Mouse (Mus musculus): ENCODE measurements around the gene Zswim1. TPM values are rescaled to one million over a fixed set of nuclear protein-coding genes. Genes with fewer than 3 reads are reported as not detected.
A peak's percentile ranks its signal among the peaks of the same experiment; 100 is the strongest.
"Not testable (repeated sequence)": the region's sequence is repeated elsewhere in the genome, so short reads cannot be mapped to it uniquely, and the experiment has no call there.

The Zswim1 gene
- polyA plus RNA-seq, 1 experiment from 2014 or later: 29.2 TPM

DNA sequence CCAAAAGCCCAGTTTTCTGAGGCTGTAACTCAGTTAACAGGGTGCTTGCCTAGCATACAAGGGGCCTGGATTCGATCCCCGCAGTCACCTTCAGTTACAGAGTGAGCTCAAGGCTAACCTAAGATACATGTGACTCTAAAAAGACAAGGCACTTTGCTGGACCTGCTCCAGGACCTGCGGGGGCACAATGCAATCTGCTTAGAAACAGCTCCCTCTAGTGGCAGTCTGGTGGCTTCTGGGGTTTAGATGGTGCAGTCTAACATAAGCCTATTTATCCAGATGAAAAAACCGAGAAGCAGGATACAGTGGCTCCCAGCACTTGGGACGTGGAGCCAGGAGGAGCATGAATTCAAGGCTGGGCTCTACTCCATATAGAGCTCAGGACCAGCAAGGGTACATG is 28.2 kb upstream of the Zswim1 start:
- Histone ChIP-seq H3K4me2 (no peak overlapping the region), H3K9ac (no peak overlapping the region), H3K27me3 (no peaks in the 10 kb centered on the region), H3K4me1 (replicated peaks) (no peaks in the 10 kb centered on the region), H3K27ac (replicated peaks) (no peak overlapping the region), H3K4me3 (no peak overlapping the region), H3K36me3 (peaks cover 20% of the 10 kb centered on the region), H3K9me3 (no peaks in the 10 kb centered on the region)
- ATAC-seq (ENCODE audit: low FRiP score, low read depth): peak; percentile 61
- 32% methylated on average over 5 of the region's 5 CpGs for WGBS

DNA sequence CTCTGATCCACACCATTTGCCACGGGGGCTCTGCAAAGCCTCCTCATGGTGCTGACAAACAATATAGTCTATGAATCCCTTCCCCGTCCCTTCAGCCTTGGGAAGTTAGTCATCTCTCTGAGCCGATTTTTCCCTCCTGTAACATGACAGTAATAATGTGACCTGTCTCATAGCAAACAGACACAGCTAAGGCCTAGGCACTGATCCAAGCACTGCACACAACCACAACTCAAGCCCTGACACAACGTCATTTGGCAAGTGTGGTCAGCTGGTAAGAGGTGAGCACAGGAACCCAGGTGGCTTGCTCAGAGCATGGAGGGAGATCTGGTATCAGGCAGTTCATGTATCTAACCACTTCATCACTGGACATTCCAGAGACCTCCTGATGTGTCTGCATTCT is 26.6 kb upstream of the Zswim1 start:
- no peak overlapping the region for H3K27ac ChIP-seq (replicated peaks)
- H3K4me3 ChIP-seq: no peak overlapping the region
- H3K9me3 ChIP-seq: no peaks in the 10 kb centered on the region
- ATAC-seq (ENCODE audit: low FRiP score, low read depth): no peak
- H3K36me3 ChIP-seq: peaks cover 23% of the 10 kb centered on the region
- H3K9ac ChIP-seq: no peak overlapping the region
- H3K4me1 ChIP-seq (replicated peaks): no peaks in the 10 kb centered on the region
- H3K4me2 ChIP-seq: no peak overlapping the region
- no peaks in the 10 kb centered on the region for H3K27me3 ChIP-seq
- WGBS: 93% methylated on average over 4 of the region's 4 CpGs

DNA sequence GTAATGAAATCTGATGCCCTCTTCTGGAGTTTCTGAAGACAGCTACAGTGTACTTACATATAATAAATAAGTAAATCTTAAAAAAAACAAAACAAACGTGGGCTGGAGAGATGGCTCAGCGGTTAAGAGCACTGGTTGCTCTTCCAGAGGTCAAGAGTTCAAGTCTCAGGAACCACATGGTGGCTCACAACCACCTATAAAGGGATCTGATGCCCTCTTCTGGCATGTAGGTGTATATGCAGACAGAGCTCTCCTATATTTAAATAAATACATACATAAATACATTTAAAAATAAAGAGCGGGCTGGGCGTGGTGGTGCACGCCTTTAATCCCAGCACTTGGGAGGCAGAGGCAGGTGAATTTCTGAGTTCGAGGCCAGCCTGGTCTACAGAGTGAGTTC is 23.9 kb upstream of the Zswim1 start:
- peaks cover 18% of the 10 kb centered on the region for H3K36me3 ChIP-seq
- H3K4me1 ChIP-seq (replicated peaks): peaks cover 11% of the 10 kb centered on the region
- H3K4me3 ChIP-seq; H3K27ac ChIP-seq (replicated peaks); H3K9me3 ChIP-seq; H3K4me2 ChIP-seq; ATAC-seq (ENCODE audit: low FRiP score, low read depth); H3K27me3 ChIP-seq; H3K9ac ChIP-seq: not testable (repeated sequence)
- 87% methylated on average over 6 of the region's 6 CpGs for WGBS

DNA sequence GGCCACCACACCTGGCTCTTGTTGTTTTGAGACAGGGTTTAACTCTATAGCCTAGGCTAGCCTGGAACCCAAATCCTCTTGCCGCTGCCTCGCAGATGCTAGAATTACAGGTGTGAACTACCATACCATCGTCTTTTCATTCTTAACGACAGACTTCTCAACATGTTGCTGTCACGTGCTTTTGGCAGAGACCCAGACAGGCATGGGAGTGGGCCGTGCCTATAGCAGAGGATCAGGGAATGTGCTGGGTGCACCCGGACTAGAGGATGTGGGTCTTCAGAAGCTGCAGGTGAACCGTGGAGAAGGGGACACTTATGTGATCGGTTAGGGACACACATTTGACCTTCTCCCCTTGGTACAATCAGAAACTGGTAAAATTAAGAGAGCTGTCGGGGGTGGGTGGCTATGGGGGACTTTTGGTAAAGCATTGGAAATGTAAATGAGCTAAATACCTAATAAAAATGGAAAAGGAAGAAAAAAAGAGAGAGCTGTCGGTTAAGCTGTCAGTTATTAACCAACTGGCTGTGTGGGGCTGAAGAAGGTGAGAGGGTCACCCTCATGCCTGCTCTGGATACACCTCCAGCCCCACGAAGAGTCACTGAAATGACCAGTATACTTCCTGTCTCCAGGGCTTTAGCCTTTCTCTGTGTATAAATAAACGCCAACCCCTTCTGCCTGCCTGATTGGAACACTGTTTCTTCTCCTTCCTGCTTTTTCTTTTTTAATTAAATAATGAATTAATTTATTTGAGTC is 22.1 kb upstream of the Zswim1 start:
- ATAC-seq (ENCODE audit: low FRiP score, low read depth): no peak
- H3K4me3 ChIP-seq: no peak overlapping the region
- H3K36me3 ChIP-seq: peaks cover 13% of the 10 kb centered on the region
- no peaks in the 10 kb centered on the region for H3K27me3 ChIP-seq
- WGBS: 92% methylated on average over 13 of the region's 13 CpGs
- no peaks in the 10 kb centered on the region for H3K9me3 ChIP-seq
- H3K4me1 ChIP-seq (replicated peaks): peaks cover 17% of the 10 kb centered on the region
- no peak overlapping the region for H3K27ac ChIP-seq (replicated peaks)
- no peak overlapping the region for H3K9ac ChIP-seq
- no peak overlapping the region for H3K4me2 ChIP-seq

DNA sequence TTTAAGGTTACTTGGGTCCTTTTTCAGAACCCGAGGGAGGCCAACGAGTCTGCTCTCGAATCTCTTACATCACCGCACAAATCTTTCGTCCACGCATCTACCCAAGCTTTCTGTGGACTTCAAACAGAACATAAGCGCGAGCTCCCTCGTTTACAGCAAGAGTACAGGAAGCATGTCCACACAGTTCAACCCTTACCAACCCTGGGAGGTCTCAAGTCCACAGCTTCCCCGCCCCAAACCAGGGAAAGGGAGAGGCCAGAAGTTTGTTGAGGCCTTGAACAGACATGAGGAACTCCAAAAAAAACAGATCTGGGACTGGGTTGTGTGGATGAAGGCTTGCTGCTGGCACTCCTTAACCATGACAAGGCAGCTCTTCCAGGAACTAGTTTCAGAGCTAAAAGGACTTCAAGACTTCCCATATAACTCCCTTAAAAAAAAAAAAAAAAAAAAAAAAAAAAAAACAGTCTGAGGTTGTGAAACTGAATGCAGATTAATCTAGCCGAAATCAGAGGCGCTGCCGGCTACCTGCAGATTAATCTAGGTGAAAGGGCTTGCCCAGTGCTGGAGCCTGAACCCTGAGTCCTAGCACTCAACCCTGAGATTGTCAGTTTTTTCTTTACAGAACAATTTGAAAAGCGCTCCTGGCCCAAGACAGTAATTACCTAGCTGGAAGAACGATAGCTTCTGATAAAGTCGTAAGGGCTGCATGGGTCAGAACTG is 19.1 kb upstream of the Zswim1 start:
- 96% methylated on average over 16 of the region's 16 CpGs for WGBS
- Histone ChIP-seq H3K4me3 (peak overlapping the region; percentile 78), H3K4me1 (replicated peaks) (peaks cover 38% of the 10 kb centered on the region), H3K36me3 (peaks cover 6% of the 10 kb centered on the region; the same call in 1 of the 2 replicates), H3K27me3 (no peaks in the 10 kb centered on the region), H3K4me2 (peak overlapping the region; percentile 62), H3K9ac (peak overlapping the region; percentile 69), H3K9me3 (no peaks in the 10 kb centered on the region), H3K27ac (replicated peaks) (no peak overlapping the region)
- no peak for ATAC-seq (ENCODE audit: low FRiP score, low read depth)

DNA sequence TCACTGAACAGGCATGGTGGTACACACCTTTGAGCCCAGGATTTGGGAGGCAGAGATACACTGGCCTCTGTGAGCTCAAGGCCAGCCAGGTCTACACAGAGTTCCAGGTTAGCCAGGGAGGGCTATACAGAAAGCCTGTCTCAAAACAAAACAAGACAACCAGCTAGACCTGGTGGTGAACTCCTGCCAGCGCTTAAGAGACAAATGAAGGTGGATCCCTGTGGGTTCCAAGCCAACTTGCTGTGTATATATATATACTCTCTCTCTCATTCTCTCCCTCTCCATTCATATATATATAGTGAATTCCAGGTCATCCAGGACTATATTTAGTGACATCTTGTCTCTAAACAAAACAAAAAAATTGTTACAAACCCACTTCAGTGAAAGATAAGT is 18.6 kb upstream of the Zswim1 start:
- Histone ChIP-seq H3K27me3 (no peaks in the 10 kb centered on the region), H3K27ac (replicated peaks) (peak overlapping the region; percentile 88), H3K9me3 (no peaks in the 10 kb centered on the region), H3K9ac (peak overlapping the region; percentile 69), H3K4me1 (replicated peaks) (peaks cover 38% of the 10 kb centered on the region), H3K4me3 (peak overlapping the region; percentile 78), H3K4me2 (peak overlapping the region; percentile 62), H3K36me3 (peaks cover 9% of the 10 kb centered on the region; the same call in 1 of the 2 replicates)
- ATAC-seq (ENCODE audit: low FRiP score, low read depth): no peak
- 60% methylated on average over 1 of the region's 1 CpGs for WGBS

DNA sequence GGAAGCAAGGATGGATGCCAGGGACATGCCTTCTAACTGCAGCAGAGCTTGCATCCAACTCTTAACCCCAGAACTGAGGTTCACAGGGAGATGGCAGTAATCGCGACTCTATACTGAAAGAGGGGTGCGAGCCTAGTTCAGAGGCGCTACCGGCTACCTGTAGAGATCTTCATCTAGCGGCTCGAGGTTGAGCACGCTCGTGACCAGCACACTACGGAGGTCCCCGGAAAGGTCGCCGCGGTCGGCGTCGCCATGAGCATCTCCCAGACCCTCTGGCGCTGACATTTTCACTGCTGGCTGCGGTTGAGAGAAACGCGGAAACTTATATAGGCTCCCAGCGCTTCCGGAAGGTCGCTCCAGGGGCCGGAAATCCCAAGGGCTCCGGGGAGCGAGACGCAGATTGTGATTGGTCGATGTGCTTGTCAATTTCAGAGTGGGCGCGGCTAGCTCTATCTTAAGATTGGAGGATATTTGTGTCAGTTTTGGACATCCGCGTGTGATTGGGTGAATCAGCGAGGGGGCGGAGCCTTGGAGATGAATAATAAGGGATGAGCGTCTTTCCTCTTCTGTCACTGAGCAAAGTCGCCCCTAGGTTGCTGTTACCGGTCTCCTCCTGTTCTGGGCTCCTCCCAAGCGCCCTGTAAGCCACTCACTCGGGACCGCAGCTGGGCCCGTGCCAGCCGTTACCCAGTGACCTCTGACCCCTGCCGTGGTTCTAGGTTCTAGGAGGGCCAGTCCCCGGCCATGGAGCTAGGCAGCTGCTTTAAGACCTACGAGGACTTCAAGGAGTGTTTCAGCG is 17.8 kb upstream of the Zswim1 start, which contains the start of the genes Acot8 and Zswim3:
Acot8 (minus strand) TSS at position 350 of the 799 bp plus-strand sequence.
Zswim3 (plus strand) TSS at position 566 of the 799 bp plus-strand sequence.
- H3K27ac ChIP-seq (replicated peaks): peak within 1 kb of the TSS; percentile 88
- H3K27me3 ChIP-seq: no peaks in the 10 kb centered on the region
- under 1% methylated on average over 47 of the region's 47 CpGs for WGBS
- peaks cover 38% of the 10 kb centered on the region for H3K4me1 ChIP-seq (replicated peaks)
- ATAC-seq (ENCODE audit: low FRiP score, low read depth): peak; percentile 97
- peaks cover 12% of the 10 kb centered on the region; the same call in 1 of the 2 replicates for H3K36me3 ChIP-seq
- H3K4me3 ChIP-seq: peak within 1 kb of the TSS; percentile 78
- peak within 1 kb of the TSS; percentile 74 for H3K9ac ChIP-seq
- H3K4me2 ChIP-seq: peak within 1 kb of the TSS; percentile 73
- no peaks in the 10 kb centered on the region for H3K9me3 ChIP-seq

DNA sequence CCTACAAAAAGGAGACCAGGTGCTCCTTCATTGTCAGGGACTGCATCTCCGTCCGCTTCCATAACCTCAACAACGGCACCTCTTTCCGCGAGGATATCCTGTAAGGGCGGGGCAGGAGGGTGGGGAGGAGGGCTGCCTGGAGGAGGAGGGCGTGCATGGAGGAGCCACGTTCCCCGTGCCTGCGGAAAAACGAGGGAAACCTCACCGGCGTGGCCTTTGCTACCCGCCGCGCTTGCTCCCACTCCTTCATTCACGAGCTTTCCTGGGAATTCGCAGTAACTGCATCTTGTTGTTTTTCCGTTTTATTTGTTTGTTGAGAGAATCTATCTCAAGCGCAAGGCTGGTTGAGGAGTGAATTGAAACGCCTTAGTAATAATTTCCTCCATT is 17.2 kb upstream of the Zswim1 start:
- H3K27ac ChIP-seq (replicated peaks): peak overlapping the region; percentile 86

DNA sequence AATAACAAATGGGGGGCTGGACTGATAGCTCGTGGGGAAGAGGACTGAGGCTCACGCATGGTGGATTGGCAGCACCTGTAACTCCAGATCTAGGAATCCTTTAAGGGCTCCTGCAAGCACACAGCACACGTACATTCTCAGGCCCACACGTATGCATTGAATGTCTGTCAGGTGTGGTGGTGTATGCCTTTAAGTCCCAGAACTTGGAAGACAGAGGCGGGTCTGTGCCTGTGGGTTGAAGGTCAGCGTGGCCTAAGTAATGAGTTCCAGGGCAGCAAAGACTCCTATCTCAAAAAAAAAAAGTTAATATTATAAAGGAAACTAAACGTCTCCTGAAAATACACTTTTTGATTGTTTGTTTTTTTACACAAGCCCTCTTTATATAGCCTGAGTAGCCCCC is 15.9 kb upstream of the Zswim1 start:
- Histone ChIP-seq H3K4me2 (peak overlapping the region; percentile 73; the same call in 1 of the 2 replicates), H3K4me3 (0 out of 2 replicates have a peak overlapping the region, but pooled peaks have one; percentile 78), H3K36me3 (peaks cover 9% of the 10 kb centered on the region; the same call in 1 of the 2 replicates), H3K9ac (no peak overlapping the region), H3K4me1 (replicated peaks) (peaks cover 38% of the 10 kb centered on the region), H3K27me3 (no peaks in the 10 kb centered on the region), H3K27ac (replicated peaks) (no peak overlapping the region), H3K9me3 (no peaks in the 10 kb centered on the region)
- 89% methylated on average over 7 of the region's 7 CpGs for WGBS
- ATAC-seq (ENCODE audit: low FRiP score, low read depth): no peak

More for the DNA sequence above, 17.2 kb upstream of the Zswim1 start:
- no peaks in the 10 kb centered on the region for H3K27me3 ChIP-seq
- peaks cover 38% of the 10 kb centered on the region for H3K4me1 ChIP-seq (replicated peaks)
- peak; percentile 49; the same call in 1 of the 2 replicates for ATAC-seq (ENCODE audit: low FRiP score, low read depth)
- H3K9ac ChIP-seq: peak overlapping the region; percentile 74
- peaks cover 10% of the 10 kb centered on the region; the same call in 1 of the 2 replicates for H3K36me3 ChIP-seq
- WGBS: under 1% methylated on average over 21 of the region's 21 CpGs
- H3K9me3 ChIP-seq: no peaks in the 10 kb centered on the region
- peak overlapping the region; percentile 73 for H3K4me2 ChIP-seq
- H3K4me3 ChIP-seq: peak overlapping the region; percentile 78

DNA sequence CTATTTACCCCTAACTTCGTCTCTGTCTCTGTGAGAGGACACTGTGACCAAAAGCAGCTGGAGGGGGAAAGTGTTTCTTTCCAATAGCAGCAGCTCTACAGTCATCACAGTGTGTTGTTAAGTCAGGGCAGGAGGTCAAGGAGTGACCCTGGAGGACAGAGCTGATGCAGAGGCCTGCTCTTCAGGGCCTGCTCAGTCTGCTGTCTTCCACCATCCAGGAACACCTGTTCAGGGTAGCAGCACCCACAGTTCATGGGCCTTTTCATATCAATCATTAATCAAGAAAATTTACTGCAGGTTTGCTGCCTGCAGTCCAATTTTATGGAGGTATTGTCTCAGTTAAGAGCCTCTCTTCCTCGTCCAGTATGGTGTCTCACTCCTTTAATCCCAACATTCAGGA is 8.9 kb upstream of the Zswim1 start:
- no peaks in the 10 kb centered on the region for H3K9me3 ChIP-seq
- H3K36me3 ChIP-seq: peaks cover 13% of the 10 kb centered on the region; the same call in 1 of the 2 replicates
- H3K4me3 ChIP-seq: no peak overlapping the region
- no peaks in the 10 kb centered on the region for H3K4me1 ChIP-seq (replicated peaks)
- 78% methylated on average over 2 of the region's 2 CpGs for WGBS
- no peak overlapping the region for H3K4me2 ChIP-seq
- ATAC-seq (ENCODE audit: low FRiP score, low read depth): no peak
- H3K27ac ChIP-seq (replicated peaks): no peak overlapping the region
- no peak overlapping the region for H3K9ac ChIP-seq
- H3K27me3 ChIP-seq: no peaks in the 10 kb centered on the region

DNA sequence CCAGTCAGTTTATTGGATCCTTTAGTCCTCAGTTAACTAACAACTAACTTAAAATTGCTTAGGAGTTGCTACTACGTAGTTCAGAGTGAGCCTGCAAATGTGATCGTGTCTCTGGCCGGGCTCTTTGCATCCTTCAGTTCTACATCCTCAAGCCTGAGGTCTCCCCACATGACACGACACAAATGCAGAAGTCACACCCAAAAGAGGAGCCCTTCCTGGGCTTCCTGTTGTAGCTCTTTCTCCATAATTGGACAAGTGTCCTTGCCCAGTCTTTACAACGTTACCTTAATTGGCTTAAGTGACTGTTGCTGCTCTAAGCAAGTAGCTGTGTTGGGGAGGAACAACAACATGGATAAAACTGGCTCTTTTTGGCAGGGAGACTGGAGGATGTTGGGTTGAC is 7.1 kb upstream of the Zswim1 start:
- H3K4me3 ChIP-seq: no peak overlapping the region
- H3K27ac ChIP-seq (replicated peaks): no peak overlapping the region
- H3K4me1 ChIP-seq (replicated peaks): no peaks in the 10 kb centered on the region
- WGBS: 94% methylated on average over 5 of the region's 5 CpGs
- no peak overlapping the region for H3K4me2 ChIP-seq
- ATAC-seq (ENCODE audit: low FRiP score, low read depth): no peak
- H3K9me3 ChIP-seq: no peaks in the 10 kb centered on the region
- peaks cover 4% of the 10 kb centered on the region; the same call in 1 of the 2 replicates for H3K36me3 ChIP-seq
- no peak overlapping the region for H3K9ac ChIP-seq
- H3K27me3 ChIP-seq: no peaks in the 10 kb centered on the region
